Mouse (Mus musculus): Measurements from ENCODE around the gene Enam.

DNA sequence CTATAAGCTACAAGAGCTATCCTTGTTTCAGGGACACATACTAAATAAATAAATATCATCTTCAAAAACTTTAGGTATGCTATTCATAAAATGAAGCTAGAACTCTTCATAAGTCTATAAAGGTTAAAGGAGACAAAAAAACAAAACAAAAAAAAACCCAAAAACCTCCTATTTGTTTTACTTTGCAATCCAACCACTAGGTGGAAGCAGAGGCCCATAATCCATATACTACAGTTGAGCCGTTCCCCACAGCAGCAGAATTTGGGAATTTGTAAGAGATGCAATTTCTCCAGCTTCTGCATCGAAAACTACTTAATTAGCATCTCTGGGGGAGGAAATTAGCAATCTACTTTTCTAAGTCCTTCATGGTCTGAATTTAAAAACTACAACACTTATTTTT lies 31.5 kb downstream of the Enam start:
- no peak for TF ChIP-seq CTCF (IDR thresholded peaks at IDR 0.05; ENCODE audit: control insufficient read depth, insufficient read depth, low read length)
- no peak for TF ChIP-seq POLR2A (IDR thresholded peaks at IDR 0.05; ENCODE audit: borderline replicate concordance, control insufficient read depth, low read depth, low read length)
